Mouse (Mus musculus) retina, postnatal 1 day (tissue): ENCODE data around the gene Hoxa5.
A peak's percentile ranks its signal among the peaks of the same experiment; 100 is the strongest.

Source experiments
- DNase-seq: peaks from one replicate; pipeline ENCODE4 v3.0.0-alpha.2; 2012

The Hoxa5 gene

DNA sequence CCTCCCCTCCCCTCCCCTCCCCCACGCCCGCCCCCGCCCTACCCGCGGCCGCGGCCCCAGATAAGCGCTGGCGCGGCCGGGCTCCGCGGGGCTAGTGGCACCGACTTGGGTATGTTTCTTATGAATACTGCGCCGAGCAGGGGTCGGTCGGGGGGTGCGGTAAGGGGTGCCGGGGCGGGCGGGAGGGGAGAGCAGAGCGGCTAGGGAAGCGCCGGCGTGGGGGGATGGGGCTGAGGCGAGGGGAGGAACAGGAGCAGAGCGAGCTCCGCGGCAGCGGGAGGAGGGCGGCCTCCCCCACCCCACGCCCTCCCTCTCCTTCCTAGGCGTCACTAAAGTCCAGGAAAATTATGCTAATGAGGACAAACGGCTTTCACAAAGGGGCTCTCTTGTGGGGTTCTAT, 28.5 kb downstream of the Hoxa5 start:
- no peak for DNase-seq

GRCm38 (mm10) chr6:52174968-52175751, 29.2 kb downstream of the Hoxa5 start:
- no peak for DNase-seq

GRCm38 (mm10) chr6:52173648-52174047, 30.7 kb downstream of the Hoxa5 start:
- no peak for DNase-seq

GRCm38 (mm10) chr6:52172501-52172900, 31.9 kb downstream of the Hoxa5 start:
- peak; percentile 66 for DNase-seq

DNA sequence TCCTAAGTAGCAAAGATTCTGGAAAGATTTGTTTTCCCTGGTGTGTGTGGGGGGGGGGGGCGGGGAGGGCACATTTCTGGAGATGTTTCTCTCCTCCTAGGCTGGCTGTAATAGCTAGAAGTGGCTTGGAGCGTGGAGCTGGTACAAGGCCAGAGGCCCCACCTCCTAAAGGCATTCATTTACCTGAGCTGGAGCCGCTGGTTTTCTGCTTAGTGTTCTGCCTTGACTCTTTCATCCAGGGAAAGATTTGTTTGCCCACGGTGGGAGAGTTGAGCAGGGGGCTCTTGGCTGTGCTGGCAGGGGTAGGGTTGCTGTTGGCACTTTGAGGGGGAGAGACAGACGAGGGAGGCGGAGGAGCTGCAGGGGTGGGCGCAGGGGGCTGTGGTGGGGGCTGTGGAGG, 32.4 kb downstream of the Hoxa5 start:
- no peak for DNase-seq

GRCm38 (mm10) chr6:52171331-52171730, 33.1 kb downstream of the Hoxa5 start:
- DNase-seq = no peak

GRCm38 (mm10) chr6:52170898-52171223, 33.5 kb downstream of the Hoxa5 start:
- no peak for DNase-seq

DNA sequence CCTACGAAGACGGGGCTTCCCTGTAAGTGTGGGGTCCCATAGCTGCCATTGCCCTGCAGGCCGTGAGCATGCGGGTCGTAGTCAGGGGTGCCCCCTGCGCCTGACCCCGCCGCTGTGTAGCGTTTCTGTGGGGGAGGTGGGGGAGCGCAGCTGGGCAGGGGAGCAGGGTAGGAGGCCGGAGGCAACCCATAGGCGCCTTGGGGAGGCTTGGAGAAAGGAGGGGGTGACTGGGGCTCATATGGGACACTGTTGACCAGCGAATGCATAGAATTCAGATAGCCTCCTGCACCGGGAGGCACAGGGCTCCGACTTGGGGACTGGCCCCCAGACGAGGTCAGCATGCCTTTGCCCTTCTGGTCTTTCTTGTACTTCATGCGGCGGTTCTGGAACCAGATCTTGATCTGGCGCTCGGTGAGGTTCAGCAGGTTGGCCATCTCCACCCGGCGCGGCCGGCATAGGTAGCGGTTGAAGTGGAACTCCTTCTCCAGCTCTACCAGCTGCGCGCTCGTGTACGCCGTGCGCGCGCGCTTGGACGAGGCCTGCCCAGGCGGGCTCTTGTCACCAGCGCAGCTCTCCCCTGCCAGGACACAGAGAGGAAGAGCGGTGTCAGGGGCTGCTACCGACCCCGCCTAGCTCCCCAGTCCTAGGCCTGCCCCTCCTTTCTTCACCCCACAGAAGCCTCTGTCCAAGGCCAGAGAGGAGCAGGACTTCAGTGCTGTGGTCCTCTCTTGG, 34.1 kb downstream of the Hoxa5 start:
- DNase-seq = no peak

DNA sequence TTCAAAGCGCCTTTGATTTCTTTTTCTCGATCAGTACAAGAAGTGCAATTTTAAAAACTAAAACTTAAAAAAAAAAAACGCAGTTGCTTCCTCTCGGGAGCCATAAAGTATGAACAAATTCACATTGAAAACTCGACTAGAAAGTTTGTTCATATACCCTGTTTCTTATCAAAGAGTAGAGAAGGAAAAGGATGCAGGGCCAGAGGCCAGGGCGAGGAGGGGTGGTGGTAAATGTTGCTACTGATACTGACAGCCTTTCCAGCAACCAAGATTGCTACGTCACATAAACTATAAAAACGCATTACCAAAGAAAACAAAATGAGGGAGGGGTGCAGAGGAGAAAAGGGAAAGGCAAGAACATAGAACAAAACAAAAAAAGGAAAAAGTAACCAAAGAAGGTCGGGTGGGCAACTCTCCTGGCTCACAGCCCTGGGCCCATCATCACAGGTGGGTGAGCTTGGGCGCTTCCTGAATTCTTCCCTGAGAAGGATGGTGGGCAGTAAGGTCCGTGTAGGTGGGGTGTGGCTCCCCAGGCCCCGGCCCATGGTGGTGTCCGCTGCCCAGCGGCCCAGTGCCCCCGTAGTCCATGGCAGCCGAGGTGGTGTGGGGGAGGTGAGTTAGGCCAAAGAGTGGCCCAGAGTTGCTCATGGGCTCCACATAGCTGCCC, 34.8 kb downstream of the Hoxa5 start:
- no peak for DNase-seq

DNA sequence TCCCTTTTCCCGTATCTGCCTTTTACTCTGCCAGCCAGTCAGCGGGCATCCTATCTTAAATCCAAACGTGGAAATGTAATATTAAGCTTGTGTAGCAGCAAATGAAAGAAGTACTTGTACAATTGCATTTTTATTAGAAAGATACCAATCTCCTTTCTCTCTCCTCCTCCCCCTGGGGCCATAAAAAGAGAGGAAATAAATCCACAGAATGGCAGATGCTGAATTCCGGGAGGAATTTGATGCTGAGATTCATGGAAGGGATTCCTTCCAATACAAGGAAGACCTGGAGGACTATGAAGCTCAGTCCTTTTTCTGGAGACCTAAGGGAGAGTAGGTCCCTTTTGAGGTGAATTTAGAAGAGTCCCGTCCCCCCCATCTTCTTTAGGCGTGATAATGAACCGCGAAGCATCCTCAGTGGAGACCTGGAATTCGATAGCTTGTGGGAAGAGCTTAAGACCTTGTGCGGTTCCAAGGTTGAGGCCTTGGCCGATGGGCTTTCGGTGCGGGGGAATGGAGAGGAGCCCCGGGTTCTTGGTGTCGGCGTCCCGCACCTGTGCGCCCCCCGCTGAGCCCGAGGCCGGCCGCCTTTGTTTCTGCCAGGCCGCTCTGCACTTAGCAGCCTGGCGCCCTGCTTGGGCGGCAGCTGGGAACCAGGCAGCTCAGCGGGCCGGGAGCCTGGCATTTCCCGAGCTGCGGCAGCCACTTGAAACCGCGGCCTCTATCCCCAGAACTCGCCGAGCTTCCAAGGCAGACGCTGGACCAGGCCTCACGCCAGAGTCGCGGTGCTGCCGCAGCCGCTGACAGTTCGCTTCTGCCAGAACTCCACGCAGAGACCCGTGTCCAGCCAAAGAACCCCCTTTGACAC, 36.0 kb downstream of the Hoxa5 start:
- DNase-seq = no peak

DNA sequence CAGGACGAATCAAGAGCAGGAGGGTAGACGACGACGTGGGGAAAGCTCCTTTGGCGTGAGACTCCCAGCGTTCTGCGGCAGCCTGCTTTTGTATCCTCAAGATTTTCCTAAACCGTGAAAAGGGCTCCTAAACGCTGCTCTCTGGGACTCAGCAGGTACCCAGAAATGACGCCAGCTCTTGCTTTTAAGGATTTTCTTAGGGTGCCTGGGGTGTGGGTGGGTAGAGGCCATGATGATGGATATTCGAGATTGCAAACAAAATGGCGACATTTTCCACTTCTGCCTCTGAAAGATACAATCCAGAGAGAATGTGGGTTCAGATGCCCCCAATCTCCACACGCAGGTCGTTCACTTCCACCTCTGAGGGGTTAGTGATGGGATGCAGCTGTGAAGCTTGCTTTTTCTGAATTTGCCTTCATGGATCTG, 36.6 kb downstream of the Hoxa5 start:
- no peak for DNase-seq

DNA sequence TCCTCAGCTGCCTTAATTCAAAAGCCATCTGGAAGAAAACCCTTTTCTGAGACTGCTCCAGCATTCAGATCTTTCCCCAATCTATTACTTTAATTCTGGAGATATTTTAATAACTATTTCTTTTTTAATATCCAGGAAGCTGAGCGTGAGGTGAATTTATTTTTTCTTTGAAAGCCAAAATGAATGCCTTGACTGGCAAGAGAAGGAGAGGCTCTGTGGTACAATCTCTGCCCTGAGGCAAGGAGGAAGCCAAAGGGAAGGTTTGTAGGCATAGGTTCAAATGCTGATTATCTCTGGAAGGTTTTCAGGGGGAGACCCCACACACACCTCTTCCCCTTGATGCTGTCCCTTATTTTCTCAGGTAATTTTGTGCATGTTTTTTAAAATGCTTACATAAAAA, 37.2 kb downstream of the Hoxa5 start:
- DNase-seq = no peak

DNA sequence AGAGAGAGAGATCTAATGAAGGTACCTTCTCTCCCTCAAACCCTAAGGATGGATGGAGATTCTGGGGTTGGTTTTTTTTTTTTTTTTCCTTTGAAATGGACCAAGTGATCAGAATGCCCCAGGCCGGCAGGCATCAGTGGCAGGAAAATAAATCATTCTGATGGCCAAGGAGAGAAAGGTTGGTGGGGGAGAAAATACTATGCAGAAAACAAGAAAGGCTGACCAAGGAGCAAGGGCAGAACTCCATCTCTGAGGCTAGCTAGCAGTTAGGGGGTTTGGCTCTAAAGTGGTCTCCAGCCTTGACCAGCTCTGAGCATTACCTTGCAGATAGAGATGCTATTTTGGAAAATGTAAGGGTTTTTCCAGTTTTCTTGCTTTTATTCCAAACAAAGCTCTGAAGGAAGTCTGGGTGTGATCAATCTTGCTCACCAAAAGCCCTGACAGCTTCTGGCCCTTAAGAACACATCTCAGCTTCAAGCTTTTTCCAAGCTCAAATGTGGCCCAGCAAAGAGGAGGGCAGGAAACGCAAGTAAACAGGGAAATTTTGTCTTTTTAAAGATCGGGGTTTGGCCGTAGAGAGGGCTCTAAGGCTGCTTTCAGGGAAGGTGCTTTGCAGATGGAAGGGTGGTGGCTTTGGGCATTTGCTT, 37.8 kb downstream of the Hoxa5 start:
- DNase-seq = no peak

DNA sequence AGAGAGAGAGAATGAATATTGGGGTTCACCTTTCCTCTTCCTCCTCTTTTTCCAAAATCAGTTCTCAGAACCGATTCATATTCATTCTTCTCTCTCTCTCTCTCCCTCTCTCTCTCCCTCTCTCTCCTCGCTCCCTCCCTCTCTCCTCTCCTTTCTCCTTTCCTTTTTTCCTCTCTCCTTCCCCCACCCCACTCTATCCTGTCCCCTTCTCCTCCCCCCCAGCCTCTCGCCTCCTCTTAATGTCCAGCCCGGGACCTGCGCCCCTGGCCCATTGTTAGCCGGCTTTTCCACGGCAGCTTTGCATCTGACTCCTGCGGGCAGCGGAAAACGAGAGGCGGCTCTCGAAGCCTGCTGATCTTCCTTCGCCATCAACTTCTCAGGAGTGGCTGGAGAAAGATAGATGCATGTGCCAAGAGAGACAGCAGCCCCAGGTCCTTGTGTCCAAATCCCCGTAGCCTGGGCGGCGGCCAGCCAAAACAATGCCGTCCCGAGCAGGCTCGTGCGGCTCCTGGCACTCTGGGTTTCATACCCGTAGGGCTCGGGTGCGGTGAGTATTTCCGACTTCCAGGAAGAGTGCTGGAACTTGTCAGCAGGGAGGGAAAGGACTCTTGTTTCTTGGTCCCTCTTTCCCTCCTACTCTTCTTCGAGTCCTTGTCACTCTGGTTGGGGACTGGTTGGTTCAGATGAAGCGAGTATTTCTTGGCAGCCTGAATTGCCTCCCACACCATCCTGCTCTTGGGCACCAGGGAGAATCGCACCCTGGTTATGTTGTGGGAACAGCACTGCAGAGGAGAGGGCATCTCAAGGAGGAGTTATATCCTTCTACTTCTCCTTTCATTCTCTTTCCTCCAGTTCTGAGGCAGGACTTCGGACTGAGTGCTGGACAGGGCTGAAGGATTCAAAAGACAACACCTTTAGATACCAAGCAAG, 38.7 kb downstream of the Hoxa5 start:
- no peak for DNase-seq

- DNase-seq = no peak
Measured at GRCm38 (mm10) chr6:52164626-52165440, 39.6 kb downstream of the Hoxa5 start, which contains the start of gene Hoxa2. Gene Hoxa2, minus strand, starts transcription at chr6:52164831.

DNA sequence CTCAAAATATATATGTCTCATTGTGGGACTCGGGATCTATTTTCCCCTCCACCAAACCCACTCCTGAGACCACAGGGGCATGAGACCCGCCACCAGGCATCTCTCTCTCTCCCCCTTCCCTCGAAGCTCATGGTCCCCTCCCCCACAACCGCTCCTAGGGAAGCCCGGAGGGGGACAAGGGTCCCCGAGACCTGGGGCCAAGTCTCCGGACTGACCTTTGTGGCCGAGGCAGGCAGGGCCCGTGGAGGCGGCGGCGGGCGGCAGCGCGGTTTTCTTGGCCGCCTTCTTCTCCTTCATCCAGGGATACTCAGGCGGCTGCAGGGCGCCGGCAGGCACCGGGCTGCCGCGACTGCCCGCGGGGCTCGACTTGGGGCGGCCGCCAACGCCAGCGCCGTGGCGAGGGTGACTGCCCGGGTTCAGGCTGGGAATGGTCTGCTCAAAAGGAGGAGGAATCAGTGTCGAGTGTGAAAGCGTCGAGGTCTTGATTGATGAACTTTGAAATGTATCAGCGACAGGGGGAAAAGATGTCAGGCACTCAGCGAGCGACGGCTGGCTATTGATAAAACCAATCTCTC, 40.2 kb downstream of the Hoxa5 start:
- DNase-seq = no peak

GRCm38 (mm10) chr6:52163366-52164031, 40.9 kb downstream of the Hoxa5 start:
- no peak for DNase-seq

- DNase-seq = no peak
Measured at GRCm38 (mm10) chr6:52162611-52163365, 41.6 kb downstream of the Hoxa5 start.

DNA sequence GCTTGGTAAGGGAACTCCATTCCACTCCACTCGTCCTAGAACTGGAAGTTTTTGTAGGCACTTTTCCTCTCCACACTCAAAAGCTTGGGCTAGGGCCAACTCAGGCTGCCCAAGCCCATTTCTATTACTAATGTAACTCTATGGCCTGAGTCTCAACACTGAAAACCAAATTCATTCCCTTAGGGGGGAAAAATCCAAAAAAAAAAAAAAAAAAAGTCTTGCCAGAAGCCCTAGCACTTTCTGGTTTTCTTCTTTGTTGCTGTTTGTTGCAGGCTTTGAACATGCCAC, 42.4 kb downstream of the Hoxa5 start:
- DNase-seq = no peak
